Mouse (Mus musculus): ENCODE data around the gene Ctsg. TPM values are rescaled to one million over a fixed set of nuclear protein-coding genes. Genes with fewer than 3 reads are reported as not detected.
"Not testable (repeated sequence)": the region's sequence is repeated elsewhere in the genome, so short reads cannot be mapped to it uniquely, and the experiment has no call there.

The Ctsg gene
- total RNA-seq (2014; fragmentation: Nextera tagmentation) (2,198 and 2,270 TPM in 2 replicates), total RNA-seq (2017) (4,568 and 5,380 TPM in 2 replicates)

DNA sequence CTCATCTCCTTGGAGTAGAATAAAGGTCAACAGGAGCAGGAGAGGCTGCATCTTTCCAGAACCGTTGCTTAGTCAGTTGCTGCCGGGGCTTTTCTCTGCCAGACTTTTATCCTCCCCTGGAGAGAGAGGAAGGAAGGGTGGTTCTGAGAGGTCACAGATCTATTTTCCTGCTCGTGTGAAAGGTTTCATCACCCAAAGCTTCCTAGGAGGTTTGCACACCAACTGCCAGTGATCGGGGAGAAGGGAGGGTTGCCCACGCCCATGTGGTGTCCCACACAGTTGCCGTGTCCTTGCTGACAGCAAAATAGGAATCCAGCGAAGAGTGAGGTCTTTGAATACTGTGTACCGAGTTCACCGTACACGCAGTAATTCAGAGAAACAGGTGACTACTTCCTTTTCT is at the start of gene Ctsg:
Gene Ctsg (minus strand): TSS at position 189 of the 400 bp plus-strand sequence.
- ATAC-seq (replicated peaks; ENCODE audit: poor library complexity, severe bottlenecking), result peak; percentile 58

DNA sequence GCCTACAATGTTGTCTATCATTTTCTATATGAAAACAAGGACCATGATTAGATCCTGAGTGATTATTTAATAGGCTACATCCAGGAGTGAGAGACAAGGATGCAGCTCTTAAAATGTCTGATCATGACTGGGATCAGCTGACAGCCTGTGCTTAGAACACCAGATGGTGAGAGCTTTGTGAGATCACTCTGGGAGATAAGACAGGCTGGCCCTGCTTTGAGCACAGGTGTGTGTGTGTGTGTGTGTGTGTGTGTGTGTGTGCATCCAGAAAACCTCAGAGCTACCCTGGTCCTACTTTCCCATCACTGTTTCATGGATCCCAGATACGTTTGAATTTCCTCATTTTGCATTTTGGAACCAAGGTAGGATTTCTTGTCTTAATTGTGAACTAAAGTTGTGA is 31.3 kb upstream of the Ctsg start:
- not testable (repeated sequence) for ATAC-seq (replicated peaks; ENCODE audit: poor library complexity, severe bottlenecking)

DNA sequence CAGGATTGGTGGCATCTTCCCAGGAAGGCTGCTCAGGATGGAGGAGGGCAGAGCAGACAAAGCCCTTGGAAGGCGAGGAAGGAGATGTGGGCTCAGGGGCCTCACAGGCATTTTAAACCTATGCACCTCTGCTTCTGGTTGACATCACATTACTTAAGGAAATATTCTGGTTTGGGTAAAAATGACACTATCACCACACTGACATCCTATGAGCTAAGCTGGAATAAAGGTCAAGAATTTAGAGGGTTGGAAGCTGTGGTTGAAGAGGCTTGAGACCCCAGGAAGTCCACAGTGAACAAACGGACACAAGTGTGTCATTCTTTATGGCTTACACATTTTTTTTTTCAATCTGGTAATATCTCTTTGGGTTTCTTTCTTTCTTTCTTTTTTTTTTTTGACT is 30.1 kb upstream of the Ctsg start, which contains the start of gene Gzmd:
Gene Gzmd (minus strand): TSS at position 101 of the 400 bp plus-strand sequence.
- ATAC-seq (replicated peaks; ENCODE audit: poor library complexity, severe bottlenecking), result not testable (repeated sequence)

DNA sequence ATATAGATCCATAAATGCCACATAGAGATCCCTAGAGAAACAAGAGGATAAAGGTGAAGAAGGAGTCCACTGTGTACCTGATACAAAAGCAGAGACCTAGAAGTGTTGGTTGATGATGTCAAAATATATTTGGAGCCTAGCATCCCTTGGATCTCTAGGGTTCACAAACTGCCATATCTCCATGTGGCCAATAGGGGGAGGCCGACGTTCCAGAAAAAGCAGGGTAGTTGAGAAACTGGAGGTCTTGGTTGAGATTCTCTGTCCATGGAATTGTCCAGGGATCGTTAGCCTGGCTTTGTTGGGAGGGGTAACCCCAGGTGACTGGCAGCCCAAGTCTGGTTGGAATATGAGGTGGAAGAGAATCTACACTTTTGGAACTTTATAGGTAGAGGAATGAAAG is 26.0 kb upstream of the Ctsg start:
- peak; percentile 25; the same call in 1 of the 2 replicates for ATAC-seq (replicated peaks; ENCODE audit: poor library complexity, severe bottlenecking)

DNA sequence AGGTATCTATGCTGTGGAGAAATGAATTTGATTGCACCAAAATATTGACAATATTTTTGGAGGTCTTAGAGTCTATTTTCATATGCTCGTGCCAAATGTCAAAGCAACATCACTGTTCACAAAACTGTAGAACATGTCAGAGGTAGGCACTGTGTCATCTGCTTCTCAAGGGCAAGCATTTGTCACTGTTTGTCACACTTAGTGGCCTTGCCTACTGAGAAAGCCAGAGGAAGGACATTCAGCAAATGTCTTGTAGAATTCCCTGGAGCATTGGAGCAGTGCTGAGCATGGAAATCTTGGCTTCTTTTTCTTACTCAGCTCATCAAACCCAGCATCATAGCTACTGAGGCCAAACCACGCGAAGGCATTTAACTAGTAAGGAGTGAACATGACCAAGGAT is 21.1 kb upstream of the Ctsg start:
- no peak for ATAC-seq (replicated peaks; ENCODE audit: poor library complexity, severe bottlenecking)

DNA sequence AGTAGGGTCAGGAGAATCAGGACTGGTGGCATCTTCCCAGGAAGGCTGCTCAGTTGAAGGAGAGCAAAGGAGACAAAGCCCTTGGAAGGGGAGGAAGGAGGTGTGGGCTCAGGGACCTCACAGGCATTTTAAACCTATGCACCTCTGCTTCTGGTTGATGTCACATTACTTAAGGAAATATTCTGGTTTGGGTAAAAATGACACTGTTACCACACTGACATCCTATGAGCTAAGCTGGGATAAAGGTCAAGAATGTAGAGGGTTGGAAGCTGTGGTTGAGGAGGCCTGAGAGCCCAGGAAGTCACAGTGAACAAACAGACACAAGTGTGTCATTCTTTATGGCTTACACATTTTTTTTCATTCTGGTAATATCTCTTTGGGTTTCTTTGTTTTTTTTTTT is 18.2 kb upstream of the Ctsg start, which contains the start of gene Gzme:
Gene Gzme (minus strand): TSS at position 101 of the 400 bp plus-strand sequence.
- no peak for ATAC-seq (replicated peaks; ENCODE audit: poor library complexity, severe bottlenecking)

DNA sequence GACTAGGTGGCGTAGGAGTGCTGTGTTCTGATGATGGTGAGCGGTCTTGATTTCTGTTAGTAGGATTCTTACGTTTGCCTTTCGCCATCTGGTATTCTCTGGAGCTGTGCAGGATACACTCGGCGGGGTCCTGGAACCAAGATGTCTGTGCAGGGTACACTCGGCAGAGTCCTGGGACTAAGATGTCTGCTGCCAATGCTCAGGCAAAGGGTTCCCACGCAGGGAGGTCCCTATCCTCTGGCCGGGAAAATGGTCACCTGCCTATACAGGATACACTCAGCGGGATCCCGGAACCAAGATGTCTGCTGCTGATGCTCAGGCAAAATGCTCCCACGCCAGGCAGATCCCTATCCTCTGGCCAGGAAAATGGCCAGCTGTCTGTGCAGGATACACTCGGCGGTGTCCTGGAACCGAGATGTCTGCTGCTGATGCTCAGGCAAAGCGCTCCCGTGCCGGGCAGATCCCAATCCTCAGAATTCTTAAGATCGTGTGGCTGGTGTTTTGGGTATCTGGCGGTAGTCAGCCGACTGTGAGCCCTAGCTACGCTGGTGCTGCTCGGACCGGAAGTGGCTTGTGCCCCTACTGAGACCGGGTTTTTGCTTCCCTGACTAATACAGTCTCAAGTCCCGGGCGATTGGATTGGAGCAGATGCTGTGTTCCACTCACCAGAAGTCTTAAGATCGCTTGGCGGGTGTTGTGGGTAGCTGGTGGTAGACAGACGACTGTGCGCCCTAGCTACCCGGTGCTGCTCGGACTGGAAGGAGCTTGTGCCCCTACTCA is 13.3 kb upstream of the Ctsg start:
- not testable (repeated sequence) for ATAC-seq (replicated peaks; ENCODE audit: poor library complexity, severe bottlenecking)

DNA sequence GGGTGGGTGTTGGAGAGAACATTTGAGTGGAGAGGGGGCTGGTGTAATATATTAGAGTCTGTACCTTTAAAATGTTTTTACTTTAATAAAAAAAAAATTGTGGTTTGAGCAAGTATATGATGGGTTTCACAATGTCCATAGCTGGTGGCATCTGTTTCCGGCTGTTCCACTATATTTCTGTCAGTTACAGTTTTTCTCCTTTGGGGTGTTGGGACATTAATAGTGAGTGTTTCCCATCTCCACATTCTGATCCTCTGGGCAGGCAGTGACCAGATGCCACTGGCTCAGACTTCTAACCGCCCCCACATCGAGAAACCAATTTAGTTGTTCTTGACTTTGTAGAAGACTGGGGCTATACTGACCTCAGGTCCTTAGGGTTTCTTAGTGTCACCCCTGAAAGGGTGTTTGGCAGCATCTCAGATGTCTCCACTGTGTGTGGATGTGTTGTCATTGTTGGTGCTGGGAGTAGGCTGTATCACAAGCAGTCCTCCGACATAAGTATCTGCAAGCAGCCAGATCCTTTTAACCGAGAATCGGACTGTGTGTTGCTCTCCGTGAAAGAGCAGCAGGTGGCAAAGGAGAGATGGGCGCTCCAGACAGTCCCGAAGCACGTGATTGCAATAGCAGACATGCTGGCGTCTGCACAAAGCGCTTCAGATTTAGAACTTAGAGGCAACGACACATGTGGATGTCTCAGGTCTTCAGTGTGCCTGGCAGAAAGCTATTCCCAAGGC is 3.2 kb upstream of the Ctsg start:
- ATAC-seq (replicated peaks; ENCODE audit: poor library complexity, severe bottlenecking), result peak; percentile 60

DNA sequence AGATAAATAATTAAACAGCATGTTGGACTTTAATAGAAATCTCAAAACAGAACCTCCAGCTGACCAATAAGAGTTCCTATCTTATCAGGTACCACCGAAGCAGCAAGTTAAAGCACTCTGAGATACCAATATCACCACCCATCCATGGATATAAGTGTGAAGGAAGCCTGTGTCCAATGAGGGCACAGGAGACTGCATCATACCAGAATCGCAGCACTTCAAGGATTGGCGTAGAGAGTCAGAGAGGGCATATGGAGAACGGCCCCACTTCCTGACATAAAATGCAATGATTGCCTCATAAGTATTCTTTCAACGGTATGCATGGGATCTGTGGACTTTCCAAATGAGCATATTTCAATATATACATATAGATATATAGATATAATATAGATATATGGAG is 2.6 kb upstream of the Ctsg start:
- ATAC-seq (replicated peaks; ENCODE audit: poor library complexity, severe bottlenecking), result peak; percentile 61

DNA sequence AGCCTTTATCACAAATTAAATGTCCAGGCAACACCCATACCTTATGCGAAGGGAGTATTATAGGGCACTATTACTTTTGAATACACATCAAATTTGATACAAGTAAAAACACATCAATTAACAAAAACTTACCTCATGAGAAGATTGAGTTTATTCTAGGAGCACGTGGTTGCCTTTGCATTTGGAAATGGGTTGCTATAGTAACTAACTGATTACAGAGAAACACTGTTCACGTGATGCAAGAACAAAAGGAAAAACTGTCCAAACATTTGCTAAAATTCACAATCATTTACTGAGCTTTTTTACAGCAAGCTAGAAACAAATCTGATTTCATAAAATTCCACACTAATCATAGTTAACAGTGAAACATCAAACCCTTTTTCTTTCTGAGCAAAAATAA is 1.1 kb upstream of the Ctsg start:
- ATAC-seq (replicated peaks; ENCODE audit: poor library complexity, severe bottlenecking), result no peak

DNA sequence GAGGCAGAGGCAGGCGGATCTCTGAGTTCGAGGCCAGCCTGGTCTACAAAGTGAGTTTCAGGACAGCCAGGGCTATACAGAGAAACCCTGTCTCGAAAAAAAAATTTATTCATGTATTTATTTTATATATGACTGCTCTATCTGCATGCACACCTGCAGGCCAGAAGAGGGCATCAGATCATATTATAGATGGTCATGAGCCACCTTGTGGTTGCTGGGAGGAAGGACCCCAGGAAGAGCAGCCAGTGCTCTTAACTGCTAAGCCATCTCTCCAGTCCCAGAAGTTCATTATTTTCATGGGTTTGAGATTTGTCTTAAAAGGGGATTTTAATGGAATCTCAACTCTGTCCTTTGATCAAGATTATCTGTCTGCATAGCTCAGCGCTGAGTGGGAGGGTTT is 3.4 kb downstream of the Ctsg start:
- no peak for ATAC-seq (replicated peaks; ENCODE audit: poor library complexity, severe bottlenecking)

DNA sequence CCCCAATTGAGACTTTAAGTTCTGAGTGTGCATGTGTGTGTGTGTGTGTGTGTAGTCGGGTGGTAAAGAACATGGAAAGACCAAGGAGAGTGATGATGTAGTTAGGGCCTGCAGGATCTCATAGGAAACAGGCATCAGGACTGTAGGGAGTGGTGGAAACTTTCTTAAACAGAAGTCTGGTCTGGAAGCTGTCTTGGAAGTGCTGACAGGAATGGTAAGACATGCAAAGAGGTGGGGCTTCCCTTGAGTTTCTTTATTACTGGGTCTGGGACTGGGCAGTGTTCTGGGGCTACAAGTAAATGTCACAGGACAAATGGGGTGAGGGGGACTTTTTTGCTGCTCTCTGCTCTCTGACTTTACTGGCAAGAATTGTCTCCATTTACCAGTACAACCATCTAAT is 4.8 kb downstream of the Ctsg start:
- no peak for ATAC-seq (replicated peaks; ENCODE audit: poor library complexity, severe bottlenecking)

DNA sequence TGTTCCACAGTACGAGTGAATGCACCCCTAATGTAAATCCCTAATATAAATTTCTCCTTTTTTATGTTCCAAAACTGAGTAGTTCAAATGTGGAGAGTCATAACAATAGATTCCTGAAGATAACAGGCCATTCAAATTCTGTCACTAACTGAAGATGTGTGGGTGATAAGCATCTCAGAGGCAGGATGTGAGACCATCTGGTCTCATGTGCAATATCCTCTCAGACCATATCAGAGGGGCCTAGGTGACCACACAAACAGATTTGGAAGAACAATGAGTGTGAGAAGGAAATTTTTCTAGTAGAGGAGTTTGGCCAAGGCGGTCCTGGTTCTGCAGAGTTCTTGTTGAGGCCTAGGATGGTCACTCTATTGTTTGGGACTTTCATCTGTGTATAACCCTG is 9.0 kb downstream of the Ctsg start:
- peak; percentile 81 for ATAC-seq (replicated peaks; ENCODE audit: poor library complexity, severe bottlenecking)

DNA sequence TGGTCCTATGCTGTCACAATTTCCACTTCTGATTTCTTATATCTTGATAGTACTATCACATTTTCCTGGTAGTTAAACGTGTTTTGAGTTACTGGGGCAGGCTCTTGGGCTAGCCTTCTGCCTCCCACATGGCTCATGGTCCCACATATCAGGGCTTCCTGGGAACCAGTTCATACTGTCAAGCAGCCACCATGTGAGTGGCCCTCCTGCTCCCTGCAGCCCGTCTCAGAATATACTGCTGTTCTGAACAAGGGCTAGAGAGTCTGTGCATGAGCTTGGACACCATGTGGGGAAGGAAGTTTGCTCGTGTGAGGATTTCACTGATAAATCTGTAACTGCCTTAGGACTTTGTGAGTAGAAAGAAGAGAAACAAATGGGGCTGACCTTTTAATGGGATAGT is 15.7 kb downstream of the Ctsg start:
- ATAC-seq (replicated peaks; ENCODE audit: poor library complexity, severe bottlenecking), result no peak

DNA sequence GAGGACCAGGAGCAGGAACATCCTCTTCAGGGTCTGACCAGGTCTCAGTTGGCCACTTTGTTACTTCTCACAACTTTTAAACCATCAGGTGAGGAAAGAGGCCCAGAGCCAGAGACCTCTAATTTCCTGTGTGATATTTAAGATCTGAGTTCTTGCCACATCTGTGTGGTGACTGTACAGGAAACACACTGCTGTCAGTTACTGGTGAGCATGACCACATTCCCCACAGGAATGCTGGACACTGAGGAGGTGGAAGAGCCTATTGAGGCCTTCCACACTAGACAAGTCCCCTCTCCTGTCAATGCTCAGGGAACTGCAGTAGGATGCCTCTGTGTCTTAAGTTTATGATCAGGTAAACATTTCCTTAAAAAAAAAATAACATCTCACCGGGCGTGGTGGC is 17.2 kb downstream of the Ctsg start, which contains the start of gene Mcpt8:
Gene Mcpt8 (minus strand): TSS at position 107 of the 400 bp plus-strand sequence.
- peak; percentile 93 for ATAC-seq (replicated peaks; ENCODE audit: poor library complexity, severe bottlenecking)

DNA sequence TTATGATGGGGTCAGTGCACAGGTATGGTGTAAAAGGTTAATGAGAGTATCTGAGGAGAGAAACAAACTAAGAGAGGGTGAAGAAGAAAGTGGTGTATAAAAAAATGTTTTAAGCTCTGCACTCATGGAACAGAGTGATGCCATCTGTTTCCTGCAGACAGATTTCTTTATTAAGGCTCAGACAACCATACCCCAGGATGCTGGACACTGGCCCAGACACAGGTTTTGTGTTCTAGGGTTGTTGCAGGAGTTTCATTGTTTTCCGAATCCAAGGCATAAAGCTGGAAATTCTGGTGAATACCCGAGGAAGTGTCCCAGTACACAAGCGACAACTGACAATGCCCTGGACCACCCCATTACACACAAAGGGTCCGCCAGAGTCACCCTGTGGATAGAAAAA is 20.4 kb downstream of the Ctsg start:
- no peak for ATAC-seq (replicated peaks; ENCODE audit: poor library complexity, severe bottlenecking)

DNA sequence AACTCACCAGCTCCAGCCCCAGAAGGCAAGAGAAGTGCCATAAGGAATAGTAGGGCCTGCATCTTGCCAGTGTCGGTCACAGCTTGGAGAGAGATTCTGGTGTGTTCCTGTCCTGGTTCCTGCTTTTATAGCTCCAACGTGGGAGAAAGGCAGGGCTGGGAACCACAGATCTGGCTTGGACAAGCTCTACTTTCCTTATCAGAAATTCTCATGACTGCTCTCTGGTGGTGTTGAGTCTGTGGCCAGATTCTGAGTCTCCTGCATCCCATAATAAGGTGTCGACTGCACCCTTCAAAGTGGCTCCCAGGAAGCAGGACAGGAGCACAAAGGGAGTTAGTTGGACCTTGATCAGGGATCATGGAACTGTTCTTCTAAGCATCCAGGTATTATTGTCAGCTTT is 40.2 kb downstream of the Ctsg start, which contains the start of gene Mcpt4:
Gene Mcpt4 (minus strand): TSS at position 101 of the 400 bp plus-strand sequence.
- not testable (repeated sequence) for ATAC-seq (replicated peaks; ENCODE audit: poor library complexity, severe bottlenecking)

DNA sequence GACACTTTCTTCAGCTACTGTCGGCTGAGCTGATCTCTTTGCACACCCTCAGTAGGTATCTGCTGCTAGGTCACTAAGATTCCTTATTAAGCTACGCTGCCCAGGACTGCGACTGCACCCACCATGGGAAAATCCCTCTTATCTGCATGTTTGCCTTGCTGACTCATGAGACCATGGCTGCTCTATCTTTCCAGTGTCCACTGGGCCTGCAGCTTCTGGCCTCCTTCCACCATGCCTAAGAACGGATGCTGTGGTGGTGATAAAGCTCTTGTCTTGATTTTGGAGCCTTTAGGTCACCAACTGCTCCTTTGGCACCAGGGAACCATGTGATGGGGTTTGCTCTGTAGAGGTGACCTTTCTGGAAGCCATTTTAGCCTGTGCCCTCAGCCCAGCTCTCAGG is 44.7 kb downstream of the Ctsg start:
- ATAC-seq (replicated peaks; ENCODE audit: poor library complexity, severe bottlenecking), result no peak; the same call in 1 of the 2 replicates

DNA sequence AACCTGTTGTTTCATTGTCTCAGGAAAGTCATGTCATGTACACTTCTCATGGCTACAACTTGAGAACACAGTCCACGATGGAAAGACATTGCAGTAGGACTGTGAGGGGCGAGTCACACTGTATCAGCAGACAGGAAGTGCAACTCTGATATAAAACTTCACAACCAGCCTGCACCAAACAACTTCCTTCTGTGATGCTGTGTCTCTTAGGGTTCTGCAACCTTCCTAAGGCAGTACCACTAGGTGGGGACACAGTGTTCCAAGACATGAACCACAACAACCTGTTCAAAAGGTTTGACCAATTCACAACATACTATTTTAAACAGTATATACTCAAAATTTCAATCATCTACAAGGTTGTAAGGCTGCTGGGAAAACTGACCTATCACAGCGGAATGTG is 47.0 kb downstream of the Ctsg start:
- peak; percentile 62 for ATAC-seq (replicated peaks; ENCODE audit: poor library complexity, severe bottlenecking)
